Mouse (Mus musculus): ENCODE data around the gene C330021F23Rik.
A peak's percentile ranks its signal among the peaks of the same experiment; 100 is the strongest.

C330021F23Rik gene

GRCm38 (mm10) chr8:3587391-3588257, 19.8 kb downstream of the C330021F23Rik start:
- peak; percentile 76 for DNase-seq

GRCm38 (mm10) chr8:3588258-3588633, 20.5 kb downstream of the C330021F23Rik start:
- DNase-seq, result peak; percentile 52

- no peak for DNase-seq
Measured at GRCm38 (mm10) chr8:3593470-3593869, 25.7 kb downstream of the C330021F23Rik start.

- DNase-seq, result no peak
Measured at GRCm38 (mm10) chr8:3594466-3594865, 26.7 kb downstream of the C330021F23Rik start.

- no peak for DNase-seq
Measured at GRCm38 (mm10) chr8:3598054-3598453, 30.3 kb downstream of the C330021F23Rik start.

- no peak for DNase-seq
Measured at GRCm38 (mm10) chr8:3599219-3599618, 31.4 kb downstream of the C330021F23Rik start.

GRCm38 (mm10) chr8:3600401-3600800, 32.6 kb downstream of the C330021F23Rik start:
- no peak for DNase-seq

- no peak for DNase-seq
Measured at GRCm38 (mm10) chr8:3603439-3603838, 35.6 kb downstream of the C330021F23Rik start.

GRCm38 (mm10) chr8:3606593-3606992, 38.8 kb downstream of the C330021F23Rik start:
- no peak for DNase-seq

- no peak for DNase-seq
Measured at GRCm38 (mm10) chr8:3607822-3608221, 40.0 kb downstream of the C330021F23Rik start.

GRCm38 (mm10) chr8:3609046-3609815, 41.4 kb downstream of the C330021F23Rik start:
- DNase-seq, result peak; percentile 63

GRCm38 (mm10) chr8:3609816-3610150, 42.0 kb downstream of the C330021F23Rik start:
- DNase-seq, result no peak

- peak; percentile 100 for DNase-seq
Measured at GRCm38 (mm10) chr8:3621199-3621970, 53.6 kb downstream of the C330021F23Rik start, which contains the start of the genes Xab2 and Pet100. Gene Xab2, minus strand, starts transcription at chr8:3621316. Gene Pet100, plus strand, starts transcription at chr8:3621548.

GRCm38 (mm10) chr8:3622119-3622518, 54.3 kb downstream of the C330021F23Rik start:
- no peak for DNase-seq

GRCm38 (mm10) chr8:3625445-3625844, 57.7 kb downstream of the C330021F23Rik start, which contains the start of gene Pcp2:
Gene Pcp2, minus strand, starts transcription at chr8:3625545.
- DNase-seq, result peak; percentile 25

GRCm38 (mm10) chr8:3626971-3627370, 59.2 kb downstream of the C330021F23Rik start:
- no peak for DNase-seq

GRCm38 (mm10) chr8:3628014-3628413, 60.2 kb downstream of the C330021F23Rik start:
- DNase-seq, result peak; percentile 55

- DNase-seq, result peak; percentile 72
Measured at GRCm38 (mm10) chr8:3630647-3631477, 63.1 kb downstream of the C330021F23Rik start, which contains the start of gene Stxbp2. Gene Stxbp2, plus strand, starts transcription at chr8:3630955.

GRCm38 (mm10) chr8:3631478-3631875, 63.7 kb downstream of the C330021F23Rik start:
- DNase-seq, result peak; percentile 28

All from retina, postnatal 1 day (tissue).